Mouse (Mus musculus) monocyte, adult 2 months (primary cell): ENCODE measurements around the gene Podxl2.

Experiments
- DNase-seq, 2 experiments: peaks; one replicate each; pipeline ENCODE4 v3.0.0; 2022; ENCODE audit warnings: low spot score in 2 of 2, low read depth in 1 of 2

The Podxl2 gene

DNA sequence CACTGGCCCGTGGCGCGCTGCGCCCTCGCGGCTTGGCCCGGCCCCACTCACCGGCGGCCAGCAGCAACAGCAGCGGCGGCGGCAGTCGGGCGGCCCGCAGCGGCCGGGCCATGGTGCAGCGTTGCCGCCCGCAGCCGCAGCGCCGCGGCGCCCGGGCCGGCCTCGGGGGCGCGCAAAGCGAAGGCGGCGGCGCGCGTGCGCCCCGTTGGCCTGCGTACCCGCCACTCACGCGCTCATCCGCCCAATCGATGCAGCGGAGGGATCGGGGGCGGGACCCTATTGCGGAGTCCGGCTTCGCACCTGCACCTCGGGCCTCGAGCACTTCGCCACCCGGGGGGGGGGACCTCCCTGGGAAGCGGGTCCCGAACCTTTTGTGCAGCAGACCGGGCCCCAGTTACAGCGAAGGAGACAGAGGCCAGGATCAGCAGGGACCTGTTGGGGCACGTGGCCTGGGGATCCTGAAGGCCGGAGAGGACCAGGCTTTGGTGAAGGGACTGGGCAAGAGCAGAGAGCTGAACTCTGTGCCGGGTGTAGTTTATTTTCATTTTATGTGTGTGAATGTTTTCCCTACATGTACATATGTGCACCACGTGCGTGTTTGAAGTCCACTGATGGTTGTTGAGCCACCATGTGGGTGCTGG, at the start of gene Podxl2:
Gene Podxl2, minus strand, starts transcription at position 177 of the 641 bp plus-strand sequence.
- no peak for DNase-seq

- no peak for DNase-seq
Observed at GRCm38 (mm10) chr6:88918802-88919201, 44.0 kb upstream of the Podxl2 start.

DNA sequence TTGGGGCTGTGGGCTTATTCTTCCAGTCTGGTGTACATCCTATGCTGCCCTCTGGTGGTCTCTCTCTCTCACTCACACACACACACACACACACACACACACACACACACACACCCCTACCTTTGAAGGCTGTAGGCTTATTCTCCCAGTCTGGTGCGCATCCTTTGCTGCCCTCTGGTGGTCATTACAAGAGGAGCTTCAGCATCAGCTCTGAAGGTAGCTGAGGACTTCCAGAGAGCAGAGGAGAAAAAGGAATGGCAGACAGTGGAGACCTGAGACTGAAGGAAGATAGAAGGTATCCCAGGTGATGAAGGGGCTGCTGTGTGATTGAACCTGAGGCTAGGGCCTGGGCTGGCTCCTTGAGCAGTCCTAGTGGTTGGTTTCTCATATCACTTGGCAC, 41.3 kb upstream of the Podxl2 start:
- no peak for DNase-seq

DNA sequence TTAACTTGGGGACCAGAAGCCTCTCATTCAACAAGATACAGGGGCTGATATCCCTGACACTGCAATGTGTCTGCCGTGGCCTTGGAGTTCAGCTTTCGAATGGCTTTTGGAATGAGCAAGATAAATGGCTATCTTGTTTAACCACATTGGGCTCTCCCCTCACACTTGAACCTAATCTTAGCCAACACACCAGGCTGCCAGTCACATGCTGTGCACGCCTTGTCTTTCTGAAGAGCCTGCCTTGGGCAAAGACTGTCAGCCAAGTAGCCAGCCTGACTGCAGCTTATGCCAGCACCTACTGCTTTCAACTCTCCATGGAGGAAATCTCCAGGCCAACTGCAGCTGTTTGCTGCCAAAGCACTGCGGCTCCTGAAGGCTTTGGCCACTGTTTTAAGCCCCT, 40.7 kb upstream of the Podxl2 start:
- no peak for DNase-seq

GRCm38 (mm10) chr6:88914799-88915198, 40.0 kb upstream of the Podxl2 start:
- no peak for DNase-seq

- DNase-seq, result no peak
Observed at GRCm38 (mm10) chr6:88913440-88913839, 38.6 kb upstream of the Podxl2 start.

DNA sequence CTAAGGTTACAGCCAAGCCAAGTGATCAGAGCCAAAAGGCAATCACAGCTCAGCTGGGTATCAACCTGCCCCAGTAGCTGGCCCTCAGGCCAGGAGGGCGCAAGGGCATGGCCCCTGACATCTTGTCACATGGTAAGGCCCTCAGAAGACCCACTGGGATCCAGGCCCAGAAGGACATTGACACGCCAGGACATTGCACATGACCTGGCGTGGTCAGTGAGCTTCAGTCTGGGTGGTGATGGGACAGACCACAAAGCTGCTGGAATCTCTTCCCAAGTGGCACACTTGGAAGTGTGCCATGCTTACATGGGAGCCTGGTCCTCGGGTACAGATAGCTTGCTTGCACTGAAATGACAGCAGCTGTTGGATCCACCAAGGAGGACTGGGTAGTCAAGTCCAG, 38.2 kb upstream of the Podxl2 start:
- DNase-seq, result no peak

DNA sequence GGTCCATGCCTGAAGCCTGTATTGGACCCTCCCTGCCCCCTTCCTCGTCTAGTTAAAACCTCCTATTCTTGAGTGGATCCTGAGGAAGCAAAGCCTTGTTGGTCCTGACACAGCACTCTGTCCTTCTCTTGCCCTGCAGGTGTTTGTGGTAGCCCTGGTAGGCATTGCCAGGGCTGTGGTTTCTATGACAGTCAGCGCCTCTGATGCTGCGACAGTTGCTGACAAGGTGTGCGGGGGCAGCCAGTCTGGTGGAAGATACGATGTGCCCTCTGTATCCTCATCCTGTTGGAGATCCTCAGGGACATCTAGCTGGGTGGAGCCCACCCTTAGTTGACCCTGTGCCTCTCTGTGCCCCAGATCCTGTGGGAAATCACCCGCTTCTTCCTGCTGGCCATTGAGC, 34.3 kb upstream of the Podxl2 start:
- DNase-seq, result no peak

DNA sequence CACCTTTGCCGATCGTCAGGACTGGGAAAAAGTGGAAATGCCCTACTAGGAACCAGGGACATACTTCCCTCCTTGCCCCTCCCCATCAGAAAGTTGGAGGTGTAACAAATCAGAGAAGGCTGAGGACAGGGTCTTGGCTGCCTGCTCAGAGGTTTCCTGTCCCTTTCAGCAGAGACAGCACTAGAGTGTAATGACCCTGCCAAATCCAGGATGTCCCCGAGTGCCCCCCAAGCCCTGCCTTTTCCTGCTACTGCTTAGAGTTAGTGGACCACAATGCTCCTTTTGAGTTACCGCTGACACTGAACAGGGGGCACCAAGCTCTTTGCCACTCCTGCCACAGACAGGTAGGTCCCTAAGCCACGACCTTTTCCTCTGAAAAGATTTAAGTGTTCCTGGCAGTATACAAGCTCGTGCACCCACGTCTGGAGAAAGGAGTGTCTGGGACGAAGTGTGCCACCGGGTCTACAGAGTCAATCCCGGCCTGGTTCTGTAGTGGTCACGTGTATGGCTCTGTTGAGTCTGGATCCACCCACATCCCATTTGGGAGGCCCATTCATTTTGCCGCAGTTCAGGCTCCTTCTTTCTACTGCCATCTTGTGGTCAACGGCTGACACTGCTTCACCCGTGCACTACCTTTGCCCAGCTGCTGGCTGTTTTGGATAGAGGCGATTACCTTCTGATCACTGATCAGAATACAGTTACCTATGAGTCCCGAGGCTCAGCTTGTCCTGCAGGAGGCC, 31.7 kb upstream of the Podxl2 start:
- DNase-seq, result peak in 1 of 2 experiments; percentile 26

GRCm38 (mm10) chr6:88905042-88905441, 30.2 kb upstream of the Podxl2 start:
- no peak for DNase-seq

GRCm38 (mm10) chr6:88904456-88904974, 29.7 kb upstream of the Podxl2 start:
- no peak for DNase-seq

- peak in 1 of 2 experiments; percentile 47 for DNase-seq
Observed at GRCm38 (mm10) chr6:88903708-88904107, 28.9 kb upstream of the Podxl2 start.

DNA sequence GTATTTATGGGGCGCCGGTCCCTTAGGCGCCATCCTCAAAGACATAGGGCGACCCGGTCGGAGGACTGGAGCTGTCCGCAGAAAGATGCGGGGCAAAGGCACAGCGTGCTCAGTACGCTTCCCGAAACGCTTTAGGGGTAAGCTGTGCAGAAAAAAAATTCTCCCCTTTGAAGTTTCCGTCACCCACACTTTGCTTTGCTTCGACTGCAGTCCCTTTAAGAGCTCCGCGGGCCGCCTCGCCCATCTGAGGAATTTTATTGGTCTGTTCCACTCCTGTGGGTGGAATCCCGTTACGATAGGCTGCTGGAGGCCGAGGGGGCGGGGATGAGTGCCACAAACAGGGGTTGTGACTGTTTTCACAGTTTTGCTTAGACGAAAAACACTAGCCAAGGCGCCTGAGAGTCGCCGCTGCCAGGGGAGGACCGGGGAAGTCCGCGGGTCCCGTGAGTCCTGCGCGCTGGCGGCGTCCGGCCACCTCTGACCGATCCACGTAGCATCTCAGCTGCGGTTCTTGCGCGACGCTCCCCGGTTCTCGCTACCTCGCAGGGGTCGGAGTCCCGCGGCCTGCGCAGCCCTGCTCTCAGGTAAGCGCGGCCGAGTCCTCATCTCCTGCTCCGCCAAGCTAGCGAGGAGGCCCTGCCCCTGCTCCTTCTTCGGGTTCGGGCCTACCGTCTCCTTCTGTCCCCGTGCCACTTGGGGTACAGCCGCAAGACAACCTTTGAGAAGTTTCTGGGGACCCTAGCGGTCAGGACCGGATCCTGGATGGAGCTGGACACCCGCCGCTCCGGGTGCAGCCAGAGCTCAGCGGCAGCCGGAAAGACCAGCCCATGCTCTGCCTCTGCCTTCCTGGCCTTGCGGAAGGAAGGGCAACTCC, 27.3 kb upstream of the Podxl2 start, which contains the start of gene Tpra1:
Gene Tpra1, plus strand, starts transcription at position 305 of the 874 bp plus-strand sequence.
- peak; percentile 85 to 89 for DNase-seq

- DNase-seq, result no peak
Observed at GRCm38 (mm10) chr6:88901471-88901870, 26.6 kb upstream of the Podxl2 start.

DNA sequence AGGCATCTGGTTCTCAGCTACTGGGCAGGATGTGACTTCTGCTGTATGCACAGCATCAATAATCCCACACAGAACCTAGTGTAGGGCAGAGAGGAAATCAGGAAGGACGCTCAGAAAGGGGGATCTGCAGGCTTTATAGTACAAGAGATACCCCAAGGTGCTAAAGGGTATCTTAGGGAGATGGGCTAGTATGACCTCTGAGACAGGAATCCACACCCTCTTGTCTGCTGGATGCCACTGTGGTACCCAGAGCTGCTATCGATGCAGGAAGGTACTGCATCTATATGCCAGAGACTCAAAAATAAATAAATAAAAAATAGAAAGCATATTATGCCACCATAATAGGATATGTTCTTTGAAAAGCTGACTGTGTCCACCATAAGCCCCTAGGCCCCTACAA, 24.8 kb upstream of the Podxl2 start:
- no peak for DNase-seq

- no peak for DNase-seq
Observed at GRCm38 (mm10) chr6:88899086-88899485, 24.2 kb upstream of the Podxl2 start.

DNA sequence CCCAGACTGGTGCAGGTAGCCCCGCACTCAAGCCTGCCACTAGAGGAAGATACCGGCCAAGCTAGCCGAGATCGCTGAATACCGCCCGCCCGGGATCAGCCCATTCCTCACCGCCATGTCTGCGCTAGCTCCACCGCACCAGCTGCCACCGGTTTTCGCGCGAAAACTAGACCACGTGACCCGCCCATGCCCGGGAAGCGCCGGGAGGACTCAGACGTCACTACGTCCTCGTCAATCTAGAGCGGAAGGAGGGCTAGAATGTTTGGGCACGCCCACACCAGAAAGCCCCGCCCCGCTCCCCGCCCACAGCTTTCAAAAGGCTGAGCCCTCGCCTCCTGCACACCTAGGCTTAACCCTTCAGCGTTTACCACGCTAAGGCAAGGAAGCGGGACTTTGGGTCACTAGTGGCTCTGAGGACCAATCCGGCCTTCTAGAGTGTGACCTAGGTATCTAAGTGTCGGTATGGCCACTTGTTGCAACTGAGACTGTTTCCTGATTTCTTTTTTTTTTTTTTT, 23.7 kb upstream of the Podxl2 start, which contains the start of gene Mcm2:
Gene Mcm2, minus strand, starts transcription at position 247 of the 515 bp plus-strand sequence.
- peak; percentile 78 to 87 for DNase-seq

DNA sequence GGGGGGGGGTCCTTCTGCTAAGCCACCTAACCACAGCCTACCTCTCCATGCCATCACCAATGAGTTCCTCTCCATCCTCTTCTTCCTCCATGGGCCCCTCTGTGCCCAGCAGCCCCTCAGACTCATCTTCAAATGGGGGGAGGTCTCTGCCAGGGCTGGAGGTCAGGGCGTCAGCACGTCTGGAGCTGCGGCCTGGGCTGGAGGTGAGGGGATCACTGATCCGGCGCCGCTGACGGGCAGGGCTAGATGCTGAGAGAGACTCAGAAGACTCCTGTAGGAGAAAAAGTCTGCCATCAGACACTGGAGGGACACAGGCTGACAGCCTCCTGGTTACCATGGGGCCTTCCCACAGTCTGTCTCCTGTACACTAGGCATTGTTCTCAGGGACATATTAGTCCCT, 22.4 kb upstream of the Podxl2 start:
- no peak for DNase-seq

DNA sequence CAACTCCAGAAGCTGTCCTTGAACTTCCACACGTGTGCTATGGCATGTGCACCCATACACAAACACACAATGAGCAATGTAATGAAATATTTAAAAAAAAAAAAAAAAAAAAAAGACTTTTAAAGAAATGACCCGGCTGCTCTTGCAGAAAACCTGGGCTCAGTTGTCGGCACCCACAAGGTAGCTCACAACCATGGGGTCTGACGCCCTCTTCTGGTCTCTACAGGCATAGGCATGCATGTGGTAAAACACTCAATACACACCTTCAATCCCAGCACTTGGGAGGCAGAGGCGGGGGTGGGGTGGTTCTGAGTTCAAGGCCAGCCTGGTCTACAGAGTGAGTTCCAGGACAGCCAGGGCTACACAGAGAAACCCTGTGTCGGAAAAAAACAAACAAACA, 21.1 kb upstream of the Podxl2 start:
- DNase-seq, result no peak

- no peak for DNase-seq
Observed at GRCm38 (mm10) chr6:88893559-88893958, 18.7 kb upstream of the Podxl2 start.

GRCm38 (mm10) chr6:88890832-88891231, 16.0 kb upstream of the Podxl2 start:
- DNase-seq, result no peak
